Mouse (Mus musculus) 3T3-L1 (cell line): ENCODE results near the gene Cadm4.
A peak's percentile ranks its signal among the peaks of the same experiment; 100 is the strongest.
"Not testable (repeated sequence)": the region's sequence is repeated elsewhere in the genome, so short reads cannot be mapped to it uniquely, and the experiment has no call there.

Source experiments
- DNase-seq: peaks from one replicate; pipeline ENCODE4 v3.0.0-alpha.2; 2015; ENCODE audit warnings: low read depth, low spot score

The Cadm4 gene

DNA sequence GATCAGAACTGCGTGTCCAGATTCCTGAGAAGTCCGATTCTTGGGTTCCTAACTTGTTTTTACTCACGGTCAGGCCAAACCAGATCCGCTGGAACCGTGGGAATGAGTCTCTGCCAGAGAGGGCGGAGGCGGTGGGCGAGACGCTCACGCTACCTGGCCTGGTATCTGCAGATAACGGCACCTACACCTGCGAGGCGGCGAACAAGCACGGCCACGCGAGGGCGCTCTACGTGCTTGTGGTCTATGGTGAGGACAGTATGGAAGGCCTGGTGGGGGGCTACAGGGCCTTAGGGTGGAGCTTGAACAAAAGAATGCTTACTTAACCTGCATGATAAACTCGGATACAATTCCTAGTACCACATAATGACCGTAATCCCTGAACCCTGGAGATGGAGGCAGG, 19.7 kb downstream of the Cadm4 start:
- DNase-seq, result no peak

DNA sequence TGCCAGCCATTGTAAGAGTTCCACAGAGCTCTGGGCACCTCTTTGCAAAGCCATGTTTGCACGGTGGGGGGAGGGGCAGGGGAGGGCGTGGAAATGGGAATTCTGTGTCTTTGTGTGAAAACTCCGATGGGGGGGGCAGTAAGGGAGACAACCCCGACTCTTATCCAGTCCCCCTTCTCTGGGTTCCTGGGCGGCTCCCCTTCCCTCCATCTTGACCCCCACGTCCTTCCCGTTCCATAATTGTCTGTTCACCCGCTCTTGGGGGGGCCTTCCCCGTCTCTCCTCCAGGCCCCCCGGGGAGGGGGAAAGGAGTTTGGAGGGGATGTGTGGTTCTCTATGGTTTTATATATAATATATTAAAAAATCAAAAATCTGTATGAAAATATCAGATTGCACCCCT, 22.2 kb downstream of the Cadm4 start:
- DNase-seq, result no peak

DNA sequence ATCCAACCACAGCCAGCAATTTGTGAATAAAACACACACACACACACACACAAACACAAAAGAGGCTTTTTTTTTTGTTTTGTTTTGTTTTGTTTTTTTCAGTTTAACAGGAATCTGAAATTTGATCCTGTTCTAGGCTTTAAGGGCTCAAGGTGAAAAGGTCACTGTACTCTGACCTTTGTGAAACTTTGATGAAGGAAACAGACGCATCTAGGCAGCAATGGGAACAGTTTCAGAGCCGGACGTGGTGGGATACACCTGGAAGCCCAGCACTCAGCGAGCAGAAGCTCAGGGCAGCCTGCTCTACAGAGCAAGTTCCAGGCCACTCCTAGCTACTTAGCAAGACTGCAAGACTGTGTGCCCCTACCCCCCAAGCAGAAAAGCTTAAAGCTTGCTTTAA, 23.0 kb downstream of the Cadm4 start:
- DNase-seq, result no peak

DNA sequence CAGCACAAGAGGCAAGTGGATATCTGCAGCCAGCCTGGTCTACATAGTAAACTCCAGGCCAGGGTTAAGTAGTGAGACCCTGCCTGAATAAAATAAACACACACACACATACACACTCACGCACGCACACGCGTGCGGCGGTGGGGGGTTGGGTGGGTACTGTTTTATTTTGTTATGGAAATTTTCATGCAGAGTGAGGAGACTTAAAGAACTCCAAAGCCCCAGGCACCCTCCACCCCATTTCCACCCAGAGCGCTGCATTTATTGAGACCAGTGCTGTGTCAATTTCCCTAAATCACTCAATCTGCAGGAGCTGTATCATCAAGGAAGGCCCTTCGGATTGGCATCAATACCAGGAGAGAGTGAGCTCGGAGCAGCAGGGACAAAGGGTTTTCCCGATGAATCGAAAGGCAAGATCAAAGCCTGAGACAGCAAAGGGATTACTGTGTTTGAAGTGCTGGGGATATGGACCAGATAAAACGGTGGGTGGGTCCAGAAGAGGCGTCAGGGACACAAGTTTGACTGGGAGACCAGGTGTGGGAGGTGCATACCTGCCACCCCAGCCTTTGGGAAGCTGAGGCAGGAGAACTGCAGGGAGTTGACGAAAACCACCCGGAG, 23.7 kb downstream of the Cadm4 start:
- no peak for DNase-seq

DNA sequence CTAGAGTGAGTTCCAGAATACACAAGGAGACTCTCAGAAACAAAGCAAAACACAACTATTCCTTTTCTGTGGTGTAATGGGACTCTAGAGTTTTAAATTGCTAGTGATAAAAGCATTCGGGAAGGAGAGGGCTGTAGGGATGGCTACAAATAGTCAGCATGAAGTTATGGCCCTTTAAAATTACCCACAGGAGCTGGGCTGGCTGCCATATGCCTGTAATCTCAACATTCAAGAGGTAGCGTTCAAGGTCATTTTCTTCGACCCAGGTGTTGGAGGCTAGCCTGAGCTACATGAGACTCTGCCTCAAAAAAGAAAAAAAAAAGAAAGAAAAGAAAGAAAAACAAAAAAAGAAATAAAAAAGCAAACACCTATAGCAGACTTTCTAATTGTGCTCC, 24.2 kb downstream of the Cadm4 start:
- DNase-seq, result no peak

DNA sequence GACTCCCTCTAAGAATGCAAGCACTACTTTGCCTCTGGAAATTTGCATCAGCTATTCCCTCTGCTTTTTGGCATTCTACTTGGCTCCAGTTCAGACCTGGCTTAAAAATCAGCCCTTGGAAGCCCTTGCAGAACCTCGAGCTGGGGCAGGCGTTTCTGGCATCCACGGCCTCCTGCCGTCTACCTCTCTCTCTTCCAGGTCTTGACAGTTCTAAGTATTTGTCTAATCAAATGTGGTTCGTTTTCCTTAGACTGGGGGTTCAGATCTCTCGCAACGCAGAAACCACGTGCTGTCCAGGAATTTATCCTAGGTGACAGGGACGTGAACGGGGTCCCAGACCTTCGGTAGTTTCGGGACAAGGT, 24.6 kb downstream of the Cadm4 start:
- DNase-seq, result peak; percentile 70

DNA sequence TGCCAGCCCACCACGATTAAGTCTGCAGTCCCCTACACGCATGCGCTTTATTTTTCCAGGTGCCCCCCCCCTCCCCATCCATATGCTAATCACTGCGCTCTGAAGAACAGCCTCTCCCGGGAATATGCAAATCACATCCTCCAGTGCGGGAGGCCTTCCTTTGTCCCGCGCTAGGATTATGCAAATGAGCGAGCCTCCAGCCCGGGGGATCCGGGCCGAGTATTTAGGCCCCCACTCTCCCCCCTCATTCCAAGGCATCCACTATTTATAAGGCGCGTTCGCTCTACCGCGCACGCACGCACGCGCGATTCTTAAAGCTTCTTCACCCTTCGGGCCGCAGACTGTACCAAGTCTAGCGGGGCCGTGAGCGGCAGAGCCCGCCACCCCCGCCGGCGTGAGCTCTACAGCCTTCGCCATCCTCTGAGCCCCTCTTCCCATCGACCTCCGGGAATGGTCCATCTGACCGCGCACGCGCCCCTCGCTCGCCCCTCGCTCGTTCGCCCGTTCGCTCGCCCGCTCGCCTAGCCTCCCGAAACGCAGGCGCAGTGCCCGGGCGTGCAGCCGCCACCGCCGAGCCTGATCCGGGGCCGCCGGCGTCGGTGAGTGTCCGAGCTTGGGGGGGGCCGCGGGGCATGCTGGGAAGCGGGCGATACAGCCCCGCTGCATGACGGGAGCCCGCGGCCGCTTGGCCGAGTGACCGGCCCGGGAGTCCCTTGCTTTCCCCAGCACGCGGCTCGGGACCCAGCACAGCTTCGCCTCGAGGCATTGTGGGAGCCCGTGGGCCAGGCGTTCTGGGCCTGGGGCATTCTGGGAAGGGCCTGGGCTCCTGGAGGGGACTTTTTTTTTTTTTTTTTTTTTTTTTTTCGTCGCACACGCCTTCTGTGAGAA, 25.3 kb downstream of the Cadm4 start, which contains the start of gene Zfp428:
Zfp428 (plus strand) TSS at position 169 of the 888 bp plus-strand sequence.
- DNase-seq, result peak; percentile 79

DNA sequence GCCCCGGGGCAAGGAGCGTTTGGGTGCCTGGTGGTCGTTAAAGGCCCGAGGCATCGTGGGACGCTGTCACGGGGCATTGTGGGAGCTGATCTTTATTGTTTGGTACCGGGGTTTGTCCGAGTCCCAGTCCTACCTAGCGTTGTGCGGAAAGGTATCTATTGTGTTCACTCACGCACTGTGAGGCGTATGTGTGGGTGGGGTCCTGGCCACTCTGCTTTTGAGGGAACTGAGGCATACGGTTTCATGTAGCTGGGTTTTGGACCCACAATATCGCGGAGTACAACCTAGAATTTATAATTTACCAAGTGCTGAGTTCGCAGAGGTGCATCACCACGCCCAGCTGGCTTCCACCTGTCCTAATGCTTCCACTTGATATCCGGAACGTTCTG, 25.9 kb downstream of the Cadm4 start:
- DNase-seq, result no peak

DNA sequence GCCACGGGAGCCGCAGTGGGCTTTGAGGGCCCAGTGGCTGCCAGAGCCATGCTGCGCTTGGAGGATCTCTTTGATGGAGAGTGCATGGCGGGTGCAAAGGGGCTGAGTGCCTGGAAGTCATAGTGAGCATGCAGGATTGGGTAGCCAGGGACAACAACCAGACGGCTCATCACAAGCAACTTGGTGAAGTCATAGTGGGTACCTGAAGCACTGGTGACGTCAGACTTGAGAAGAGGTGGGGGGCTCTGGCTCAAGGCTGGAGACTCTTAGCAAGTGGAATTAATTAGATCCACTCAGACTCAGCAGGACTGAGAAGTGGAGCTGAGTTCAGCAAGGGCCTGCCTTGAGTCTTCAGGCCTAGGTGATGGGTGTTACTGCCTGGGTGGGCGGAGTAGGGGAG, 30.5 kb downstream of the Cadm4 start, which contains the start of gene AC161166.1:
AC161166.1 (minus strand) TSS at position 101 of the 400 bp plus-strand sequence.
- DNase-seq, result no peak

DNA sequence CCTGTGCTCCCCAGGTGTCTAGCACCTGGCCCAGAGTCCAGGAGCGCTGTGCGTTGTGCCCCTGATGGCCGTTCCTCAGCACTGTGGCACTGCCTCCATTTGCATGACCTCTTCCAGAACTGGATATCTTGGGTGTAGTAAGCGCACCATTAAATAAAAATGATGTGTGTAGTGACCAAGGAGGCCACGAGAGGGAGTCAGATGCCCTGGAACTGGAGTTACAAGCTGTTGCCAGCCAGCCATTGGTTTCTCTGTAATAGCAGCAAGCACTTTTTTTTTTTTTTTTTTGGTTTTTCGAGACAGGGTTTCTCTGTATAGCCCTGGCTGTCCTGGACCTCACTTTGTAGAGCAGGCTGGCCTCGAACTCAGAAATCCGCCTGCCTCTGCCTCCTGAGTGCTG, 34.5 kb downstream of the Cadm4 start:
- DNase-seq, result peak; percentile 27

DNA sequence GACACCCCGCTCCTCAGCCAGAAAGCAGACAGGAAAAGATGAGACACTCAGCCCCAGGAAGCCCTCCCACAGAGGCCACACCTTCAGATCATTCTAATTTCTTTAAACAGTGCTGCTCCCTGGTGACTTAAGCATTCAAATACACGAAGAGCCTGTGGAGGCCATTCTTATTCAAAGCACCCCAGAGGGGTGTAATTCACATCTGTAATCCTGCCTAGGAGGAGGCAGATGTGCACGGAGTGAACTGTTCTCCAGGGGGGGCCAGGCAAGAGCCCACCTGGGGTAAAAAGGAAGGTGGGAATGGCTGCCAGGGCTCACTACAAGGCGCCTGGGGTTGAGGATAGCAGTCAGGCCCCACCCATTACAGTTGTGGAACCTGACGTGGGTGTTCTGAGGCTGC, 35.3 kb downstream of the Cadm4 start:
- no peak for DNase-seq

DNA sequence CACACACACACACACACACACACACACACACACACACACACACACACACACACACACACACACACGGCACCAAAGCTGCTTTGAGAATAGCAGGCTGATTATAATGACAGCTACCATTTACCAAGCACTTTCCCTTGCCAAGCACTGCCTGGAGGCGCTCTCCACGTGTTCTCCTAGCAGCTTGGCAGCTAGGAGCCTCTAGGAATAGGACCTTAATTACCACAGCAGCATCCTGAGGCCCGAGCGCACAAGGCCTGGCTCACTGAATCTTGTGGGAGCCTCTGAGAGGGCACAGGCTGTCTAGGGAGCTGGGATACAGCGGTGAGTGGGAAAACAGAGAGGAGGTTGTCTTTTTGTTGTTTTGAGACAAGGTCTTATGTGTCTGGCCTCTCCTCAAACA, 35.8 kb downstream of the Cadm4 start:
- DNase-seq, result no peak

DNA sequence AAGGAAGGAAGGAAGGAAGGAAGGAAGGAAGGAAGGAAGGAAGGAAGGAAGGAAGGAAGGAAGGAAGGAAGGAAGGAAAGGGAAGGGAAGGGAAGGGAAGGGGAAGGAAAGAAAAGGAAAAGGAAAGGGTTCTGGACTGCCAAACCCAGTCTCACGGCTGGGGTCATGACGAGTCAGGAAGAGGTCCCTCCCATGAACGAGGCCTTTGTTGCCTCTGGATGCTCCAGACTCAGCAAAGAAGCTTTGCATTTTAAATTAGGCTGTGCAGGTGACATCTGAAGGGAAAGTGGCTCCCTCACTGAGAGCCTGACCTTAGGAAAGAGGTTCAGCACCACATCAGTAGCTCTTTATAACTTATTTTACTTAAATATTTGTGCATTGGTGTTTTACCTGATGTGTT, 37.3 kb downstream of the Cadm4 start:
- no peak for DNase-seq

DNA sequence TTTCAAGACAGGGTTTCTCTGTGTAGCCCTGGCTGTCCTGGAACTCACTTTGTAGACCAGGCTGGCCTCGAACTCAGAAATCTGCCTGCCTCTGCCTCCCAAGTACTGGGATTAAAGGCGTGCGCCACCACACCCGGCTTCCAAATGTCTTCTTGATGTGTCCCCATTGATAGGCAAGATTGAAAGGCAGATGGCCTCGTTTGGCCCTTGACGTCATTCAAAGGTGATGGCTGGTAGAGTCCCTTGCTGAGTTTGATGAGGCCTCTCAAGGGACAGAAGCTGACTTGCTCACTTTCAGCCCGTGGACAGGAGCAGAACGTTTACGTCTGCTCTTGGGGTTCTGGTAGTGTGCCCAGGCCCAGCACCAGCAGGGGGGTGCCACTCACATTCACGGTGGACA, 38.2 kb downstream of the Cadm4 start:
- not testable (repeated sequence) for DNase-seq

DNA sequence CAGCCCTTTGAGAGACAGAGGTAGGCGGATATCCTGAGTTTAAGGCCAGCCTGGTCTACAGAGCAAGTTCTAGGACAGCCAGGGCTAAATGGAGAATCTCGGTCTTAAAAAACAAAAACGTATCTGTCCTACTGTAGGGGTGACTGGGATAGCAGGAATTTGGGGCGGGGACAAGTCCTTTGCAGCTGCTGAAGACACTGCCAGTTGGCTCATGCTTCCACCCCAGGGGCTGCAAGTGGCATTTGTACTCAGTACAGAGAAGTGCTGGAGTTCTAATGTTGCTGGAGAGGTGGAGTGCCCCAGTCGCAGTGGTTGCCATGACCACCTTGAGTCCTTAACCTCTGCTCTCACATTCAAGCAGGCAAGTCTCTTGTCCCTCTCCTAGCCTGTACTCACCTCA, 41.0 kb downstream of the Cadm4 start:
- peak; percentile 69 for DNase-seq

DNA sequence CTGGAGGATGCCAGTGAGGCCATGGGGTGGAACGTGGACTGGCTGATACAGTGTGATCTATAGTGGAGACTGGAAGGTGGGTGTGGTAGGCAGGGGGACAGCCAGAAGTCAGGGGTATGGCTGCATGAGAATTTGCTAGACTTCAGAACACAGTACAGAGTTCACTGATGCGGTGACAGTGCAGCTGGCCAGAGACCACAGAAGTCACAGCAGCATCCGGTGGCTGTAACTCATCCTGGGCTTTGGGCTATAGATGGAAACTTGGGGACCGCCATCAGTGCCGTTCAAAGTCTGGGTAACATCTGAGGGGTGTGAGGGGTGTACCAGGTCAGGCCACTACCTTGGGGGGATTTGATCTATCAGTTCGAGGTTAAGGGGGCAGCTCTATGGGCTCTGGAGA, 41.9 kb downstream of the Cadm4 start:
- DNase-seq, result no peak

DNA sequence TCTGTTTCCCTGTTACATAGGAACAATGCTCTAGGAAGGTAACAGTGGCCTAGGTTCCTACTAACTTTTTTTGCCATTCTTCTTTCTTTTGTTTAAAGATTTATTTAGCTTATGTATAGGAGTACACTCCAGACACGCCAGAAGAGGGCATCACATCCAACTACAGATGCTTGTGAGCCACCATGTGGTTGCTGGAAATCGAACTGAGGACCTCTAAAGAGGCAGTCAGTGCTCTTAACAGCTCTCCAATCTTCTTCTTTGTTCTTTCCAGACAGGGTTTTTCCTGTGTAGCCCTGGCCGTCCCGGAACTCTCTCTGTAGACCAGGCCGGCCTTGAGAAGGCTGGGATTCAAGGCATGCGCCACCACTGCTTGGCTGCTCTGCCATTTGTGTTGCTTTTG, 43.2 kb downstream of the Cadm4 start:
- DNase-seq, result no peak

DNA sequence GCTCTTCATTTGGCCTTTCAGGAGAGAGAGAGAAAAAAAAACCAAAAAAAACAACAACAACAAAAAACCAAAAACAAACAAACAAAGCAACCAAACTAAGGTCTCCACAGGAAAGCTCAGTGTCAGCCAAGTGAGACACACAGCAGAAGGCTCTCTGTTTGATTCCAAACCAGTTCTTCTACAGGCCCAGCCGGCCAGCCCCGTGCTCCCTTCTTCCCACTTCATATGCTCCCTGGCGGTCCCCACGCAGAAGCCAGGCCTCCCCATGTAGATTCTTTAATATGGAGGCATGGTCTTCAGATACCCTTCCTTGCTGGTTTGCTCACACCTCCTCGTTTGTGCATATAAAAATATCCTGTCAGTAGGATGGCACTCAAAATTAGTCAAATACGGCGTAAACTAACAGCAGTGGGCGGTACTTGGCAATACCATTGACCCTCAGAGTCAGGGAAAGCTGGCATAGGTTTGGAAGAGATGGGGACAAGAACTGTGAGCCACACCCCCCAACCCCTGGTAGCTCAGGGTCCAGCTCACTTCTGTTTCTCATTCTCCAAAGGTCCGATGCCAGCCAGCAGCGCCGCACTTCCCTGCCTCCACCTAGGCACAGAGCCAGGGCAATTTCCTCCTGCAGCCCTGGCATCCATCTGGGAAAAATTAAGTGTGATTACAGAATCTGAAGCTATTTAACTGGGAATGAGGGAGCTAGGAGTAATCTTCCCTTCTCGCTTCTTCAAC, 44.0 kb downstream of the Cadm4 start:
- no peak for DNase-seq

DNA sequence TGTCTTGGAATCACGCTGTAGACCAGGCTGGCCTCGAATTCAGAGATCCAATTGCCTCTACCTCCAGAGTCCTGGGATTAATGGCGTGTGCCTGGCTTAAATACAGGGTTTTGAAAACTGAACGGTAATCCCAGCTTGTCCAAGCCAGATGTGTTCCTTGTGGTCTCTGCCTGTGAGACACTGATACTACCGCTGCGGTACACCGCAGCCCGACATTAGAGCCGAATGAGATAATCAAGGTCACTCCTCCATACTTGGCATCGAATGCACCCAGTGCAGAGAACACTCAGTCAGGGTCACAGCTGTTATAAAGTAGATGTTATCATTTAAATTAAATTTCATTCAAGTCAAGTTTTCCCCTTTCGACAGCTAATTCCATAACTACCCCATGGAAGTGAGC, 47.0 kb downstream of the Cadm4 start:
- no peak for DNase-seq

DNA sequence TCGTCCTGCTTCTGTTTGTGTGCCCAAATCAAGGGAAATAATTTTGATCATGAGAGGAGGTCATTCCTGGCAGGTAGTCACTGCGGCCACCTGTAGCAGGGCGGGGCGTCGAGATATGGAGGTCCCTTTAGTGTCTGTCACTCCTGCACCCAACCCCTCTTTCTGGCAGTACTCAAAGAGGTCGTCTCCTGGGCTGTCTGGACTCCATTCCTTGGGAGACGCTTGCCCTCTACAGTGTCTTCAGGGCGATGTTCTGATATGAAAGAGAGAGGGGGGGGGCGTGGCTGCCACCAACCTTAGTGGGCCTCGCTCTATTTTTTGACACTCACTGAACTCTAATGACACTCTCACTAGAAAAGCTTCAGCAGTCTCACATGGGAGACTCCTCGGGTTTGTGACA, 47.8 kb downstream of the Cadm4 start:
- DNase-seq, result no peak

DNA sequence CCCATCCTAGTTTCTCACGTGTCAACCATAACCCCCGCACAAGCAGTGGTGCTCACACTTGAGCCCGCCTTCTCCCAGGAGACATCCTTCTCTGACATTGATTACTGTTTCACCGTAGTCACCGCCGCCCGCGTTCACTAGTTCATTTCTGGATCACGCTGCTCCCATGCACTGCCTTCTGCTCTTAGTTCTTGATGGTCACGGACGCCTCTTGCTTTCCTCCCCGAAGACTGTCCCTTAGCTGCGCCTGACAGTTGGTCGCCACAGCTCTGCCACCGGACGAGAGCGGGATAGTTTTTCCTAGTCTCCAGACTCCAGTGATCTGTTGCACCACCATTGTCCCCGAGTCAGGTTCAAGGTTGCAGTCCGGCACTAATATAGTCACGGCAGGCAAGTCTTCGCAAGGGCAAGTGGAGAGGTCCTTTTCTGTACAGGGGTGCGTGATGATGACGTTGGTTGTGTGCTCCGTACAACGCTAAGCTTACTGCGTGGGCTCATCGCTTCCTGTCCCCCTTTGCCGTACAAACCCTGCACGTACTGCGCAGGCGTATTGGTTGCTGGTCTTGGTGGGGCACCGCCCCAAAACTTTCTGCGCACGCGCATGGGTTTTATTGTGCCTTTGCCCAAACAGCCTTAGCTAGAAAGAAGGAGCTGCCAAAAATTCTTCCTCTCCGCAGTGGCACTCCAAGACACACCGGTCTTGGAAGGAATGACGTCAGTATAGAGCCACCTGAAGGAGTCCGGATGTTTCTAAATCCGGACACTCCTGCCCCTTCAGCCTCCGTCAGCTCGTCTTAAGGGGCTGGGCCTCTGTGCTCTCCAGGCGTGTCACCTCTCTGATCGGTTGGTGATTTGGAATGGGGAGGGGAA, 48.5 kb downstream of the Cadm4 start, which contains the start of gene Irgq:
Irgq (plus strand) TSS at position 628 of the 870 bp plus-strand sequence.
- DNase-seq, result peak; percentile 98
